Mouse (Mus musculus): ENCODE data around the gene Slc5a2. TPM values are rescaled to one million over a fixed set of nuclear protein-coding genes. Genes with fewer than 3 reads are reported as not detected.

The Slc5a2 gene
- total and polyA plus RNA-seq, 2 experiments from 2014 or later, result not detected

DNA sequence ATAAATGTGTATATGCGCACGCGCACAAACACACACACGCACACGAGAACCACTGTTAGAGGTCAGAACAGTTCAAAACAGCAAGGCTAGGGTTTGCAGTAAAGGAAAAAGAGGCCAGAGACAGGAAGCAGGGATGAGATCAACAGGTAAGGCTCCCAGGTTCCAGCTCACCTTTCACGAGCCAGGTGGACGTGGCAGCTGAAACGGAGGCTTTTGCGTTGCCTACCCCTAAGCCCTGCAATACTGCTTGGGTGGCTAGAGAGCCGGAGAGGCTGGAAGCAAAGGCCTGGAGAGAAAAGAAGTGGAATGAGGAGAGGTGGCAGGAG, 31.8 kb downstream of the Slc5a2 start:
- no peaks in the 10 kb centered on the region for H3K27me3 ChIP-seq (ENCODE audit: insufficient read depth, low read length)
- peaks cover 5% of the 10 kb centered on the region; the same call in 1 of the 2 replicates for H3K4me1 ChIP-seq (ENCODE audit: insufficient read depth, low read length)
- H3K4me3 ChIP-seq (ENCODE audit: low read depth, low read length), result peak overlapping the region; percentile 89
- H3K4me2 ChIP-seq (ENCODE audit: low read depth, low read length, poor library complexity, severe bottlenecking), result peak overlapping the region; percentile 86
- DNase-seq (ENCODE audit: low spot score), result no peak
- 38% methylated on average over 10 of the region's 10 CpGs for WGBS
- peaks cover 4% of the 10 kb centered on the region; the same call in 1 of the 2 replicates for H3K36me3 ChIP-seq (ENCODE audit: insufficient read depth, low read length)
- H3K27ac ChIP-seq (ENCODE audit: low read depth, low read length), result 0 out of 2 replicates have a peak overlapping the region, but pooled peaks have one; percentile 63
- no peak; the same call in 1 of the 2 replicates for ATAC-seq (ENCODE audit: low FRiP score)
- H3K9me3 ChIP-seq (ENCODE audit: low read length), result no peaks in the 10 kb centered on the region
- no peak for TF ChIP-seq CTCF (IDR thresholded peaks at IDR 0.05)
- peak overlapping the region; percentile 83 for H3K9ac ChIP-seq (replicated peaks; ENCODE audit: low read length, poor library complexity, severe bottlenecking)

DNA sequence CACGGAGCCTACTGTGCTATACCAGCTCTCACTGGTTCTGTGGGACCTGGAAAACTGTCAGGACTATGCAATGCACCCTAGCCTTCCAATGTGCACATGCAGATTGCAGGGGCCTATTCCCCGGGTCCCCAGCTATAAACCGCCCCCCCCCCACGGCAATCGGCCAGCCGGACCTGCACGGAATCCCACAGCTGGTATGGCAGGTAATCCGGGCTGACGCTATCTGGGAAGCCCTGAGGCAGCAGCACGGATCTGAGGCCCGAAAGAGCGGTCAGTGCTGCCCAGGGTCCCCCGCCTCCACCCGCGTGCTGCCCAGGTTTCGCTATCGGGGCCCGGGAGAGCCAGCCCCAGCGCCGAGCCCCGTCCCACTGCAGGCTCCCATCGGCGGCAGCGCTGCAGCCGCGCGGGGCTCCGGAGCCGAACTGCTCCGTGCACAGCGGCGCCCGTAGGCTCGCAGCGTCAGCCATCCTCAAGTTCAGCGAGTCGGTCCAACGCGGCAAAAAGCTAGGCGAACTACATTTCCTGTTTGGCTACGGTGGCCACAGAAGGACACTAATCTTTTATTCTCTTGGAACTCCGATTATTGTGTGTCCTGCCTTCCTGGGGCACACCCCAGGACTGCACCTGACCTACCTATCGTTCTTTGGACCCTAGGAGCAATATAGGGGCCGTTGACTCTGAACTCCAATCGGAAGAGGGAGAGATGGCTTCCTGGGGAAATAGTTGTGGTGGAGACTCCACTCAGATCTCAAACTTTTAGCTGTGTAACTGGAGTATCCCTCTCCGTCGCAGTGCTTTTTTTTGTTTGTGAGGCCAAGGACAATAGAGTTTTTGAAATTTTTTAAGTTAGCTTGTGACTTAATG, 32.4 kb downstream of the Slc5a2 start, which contains the start of gene BC017158:
BC017158 (minus strand) TSS at position 554 of the 864 bp plus-strand sequence.
- peaks cover 5% of the 10 kb centered on the region; the same call in 1 of the 2 replicates for H3K4me1 ChIP-seq (ENCODE audit: insufficient read depth, low read length)
- no peaks in the 10 kb centered on the region for H3K9me3 ChIP-seq (ENCODE audit: low read length)
- H3K9ac ChIP-seq (replicated peaks; ENCODE audit: low read length, poor library complexity, severe bottlenecking), result peak within 1 kb of the TSS; percentile 83
- peak within 1 kb of the TSS; percentile 63 for H3K27ac ChIP-seq (ENCODE audit: low read depth, low read length)
- peak within 1 kb of the TSS; percentile 86 for H3K4me2 ChIP-seq (ENCODE audit: low read depth, low read length, poor library complexity, severe bottlenecking)
- peaks cover 4% of the 10 kb centered on the region; the same call in 1 of the 2 replicates for H3K36me3 ChIP-seq (ENCODE audit: insufficient read depth, low read length)
- DNase-seq (ENCODE audit: low spot score), result peak; percentile 85
- ATAC-seq (ENCODE audit: low FRiP score), result peak; percentile 47; the same call in 1 of the 2 replicates
- WGBS, result 1% methylated on average over 47 of the region's 47 CpGs
- peak within 1 kb of the TSS; percentile 89 for H3K4me3 ChIP-seq (ENCODE audit: low read depth, low read length)
- TF ChIP-seq CTCF (IDR thresholded peaks at IDR 0.05), result no peak
- no peaks in the 10 kb centered on the region for H3K27me3 ChIP-seq (ENCODE audit: insufficient read depth, low read length)

DNA sequence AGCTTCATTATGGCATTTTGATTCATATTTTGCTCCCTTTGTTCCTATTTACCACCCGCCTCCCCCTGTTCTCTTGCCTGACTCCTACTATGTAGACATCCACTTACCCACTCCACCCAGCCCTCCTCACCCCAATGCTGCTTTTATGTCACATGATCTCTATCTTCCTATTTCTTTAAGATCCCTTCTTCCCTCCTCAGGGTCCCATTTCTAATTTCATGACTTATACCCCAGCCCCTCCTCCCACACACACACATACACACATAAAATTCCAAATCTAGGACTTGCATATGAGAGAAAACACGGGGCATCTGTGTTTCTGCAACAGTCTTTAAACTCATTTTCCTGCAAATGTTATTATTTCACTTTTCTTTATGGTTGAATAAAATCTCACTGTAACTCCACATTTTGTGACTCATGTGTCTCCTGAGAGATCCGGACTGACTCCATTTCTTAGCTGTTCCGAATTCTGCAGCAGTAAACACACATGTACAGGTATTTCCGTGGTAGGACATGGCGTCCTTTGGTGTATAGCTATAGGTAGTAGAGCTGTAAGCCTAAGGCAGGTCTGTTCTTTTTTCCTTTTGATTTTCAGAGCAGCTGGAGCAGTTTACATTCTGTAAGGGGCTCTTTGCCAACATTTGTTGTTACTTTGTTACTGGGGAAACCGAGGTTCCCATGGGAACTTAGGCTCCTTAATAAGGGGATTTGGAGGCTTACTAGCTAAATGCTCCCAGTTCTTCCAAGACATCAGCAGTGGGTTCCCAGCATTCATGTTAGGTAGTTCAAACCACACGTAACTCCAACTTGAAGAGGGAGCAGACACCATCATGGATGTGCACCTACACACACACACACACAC, 33.3 kb downstream of the Slc5a2 start:
- peaks cover 5% of the 10 kb centered on the region; the same call in 1 of the 2 replicates for H3K4me1 ChIP-seq (ENCODE audit: insufficient read depth, low read length)
- H3K4me3 ChIP-seq (ENCODE audit: low read depth, low read length), result peak overlapping the region; percentile 89
- H3K36me3 ChIP-seq (ENCODE audit: insufficient read depth, low read length), result no peaks in the 10 kb centered on the region
- ATAC-seq (ENCODE audit: low FRiP score) (no peak), DNase-seq (ENCODE audit: low spot score) (peak; percentile 78)
- 57% methylated on average over 8 of the region's 8 CpGs for WGBS
- H3K4me2 ChIP-seq (ENCODE audit: low read depth, low read length, poor library complexity, severe bottlenecking), result peak overlapping the region; percentile 86
- TF ChIP-seq CTCF (IDR thresholded peaks at IDR 0.05), result no peak
- H3K27ac ChIP-seq (ENCODE audit: low read depth, low read length), result no peak overlapping the region
- no peaks in the 10 kb centered on the region for H3K27me3 ChIP-seq (ENCODE audit: insufficient read depth, low read length)
- H3K9me3 ChIP-seq (ENCODE audit: low read length), result no peaks in the 10 kb centered on the region
- no peak overlapping the region; the same call in 1 of the 2 replicates for H3K9ac ChIP-seq (replicated peaks; ENCODE audit: low read length, poor library complexity, severe bottlenecking)

DNA sequence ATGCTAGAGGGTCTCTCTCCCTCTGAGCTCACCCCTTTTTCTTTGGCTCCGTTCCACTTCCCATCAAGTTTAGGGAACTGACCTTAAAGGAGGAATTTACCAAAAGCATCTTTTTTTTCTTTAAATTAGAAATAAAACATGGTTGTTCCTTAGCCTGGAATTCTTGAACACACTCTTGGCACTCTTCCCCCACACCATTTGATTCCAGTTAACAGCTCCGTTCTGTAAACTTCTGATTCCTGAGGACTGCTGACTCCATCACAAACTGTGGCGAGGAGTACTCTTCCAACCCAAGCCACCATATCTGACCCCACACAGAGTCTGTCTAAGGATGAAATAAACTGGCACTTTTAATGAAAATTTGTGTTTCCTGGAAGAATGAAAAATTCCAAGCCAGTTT, 35.5 kb downstream of the Slc5a2 start:
- DNase-seq (ENCODE audit: low spot score) (no peak), ATAC-seq (ENCODE audit: low FRiP score) (no peak)
- Histone ChIP-seq H3K9me3 (ENCODE audit: low read length) (no peaks in the 10 kb centered on the region), H3K4me1 (ENCODE audit: insufficient read depth, low read length) (peaks cover 5% of the 10 kb centered on the region; the same call in 1 of the 2 replicates), H3K27me3 (ENCODE audit: insufficient read depth, low read length) (no peaks in the 10 kb centered on the region), H3K4me3 (ENCODE audit: low read depth, low read length) (no peak overlapping the region), H3K27ac (ENCODE audit: low read depth, low read length) (no peak overlapping the region), H3K9ac (replicated peaks; ENCODE audit: low read length, poor library complexity, severe bottlenecking) (no peak overlapping the region), H3K36me3 (ENCODE audit: insufficient read depth, low read length) (no peaks in the 10 kb centered on the region), H3K4me2 (ENCODE audit: low read depth, low read length, poor library complexity, severe bottlenecking) (no peak overlapping the region)
- WGBS, result 74% methylated on average over 3 of the region's 3 CpGs
- no peak for TF ChIP-seq CTCF (IDR thresholded peaks at IDR 0.05)

DNA sequence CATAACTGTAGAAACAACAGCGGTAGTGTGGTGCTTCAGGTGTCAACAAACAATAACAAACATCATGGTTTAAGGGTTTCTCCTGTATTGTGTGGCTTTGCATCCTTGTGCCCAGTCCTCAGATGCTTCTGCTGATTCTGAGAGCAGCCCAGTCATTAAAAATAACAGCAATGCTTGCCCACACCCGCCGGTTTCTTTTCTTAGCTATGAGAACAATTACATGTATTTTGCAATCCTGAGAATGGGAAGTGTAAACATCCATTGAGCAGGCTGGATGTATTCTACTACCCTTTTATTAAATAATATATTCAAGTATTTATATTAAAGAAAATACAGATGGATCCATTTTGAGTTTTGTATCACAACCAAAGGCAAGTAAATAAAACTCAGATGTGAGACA, 36.7 kb downstream of the Slc5a2 start:
- H3K27ac ChIP-seq (ENCODE audit: low read depth, low read length), result no peak overlapping the region
- no peak for ATAC-seq (ENCODE audit: low FRiP score)
- peaks cover 5% of the 10 kb centered on the region; the same call in 1 of the 2 replicates for H3K4me1 ChIP-seq (ENCODE audit: insufficient read depth, low read length)
- no peak for DNase-seq (ENCODE audit: low spot score)
- no peaks in the 10 kb centered on the region for H3K27me3 ChIP-seq (ENCODE audit: insufficient read depth, low read length)
- H3K4me3 ChIP-seq (ENCODE audit: low read depth, low read length), result no peak overlapping the region
- no peak overlapping the region for H3K4me2 ChIP-seq (ENCODE audit: low read depth, low read length, poor library complexity, severe bottlenecking)
- WGBS, result 84% methylated on average over 3 of the region's 3 CpGs
- TF ChIP-seq CTCF (IDR thresholded peaks at IDR 0.05), result no peak
- H3K9ac ChIP-seq (replicated peaks; ENCODE audit: low read length, poor library complexity, severe bottlenecking), result no peak overlapping the region
- H3K36me3 ChIP-seq (ENCODE audit: insufficient read depth, low read length), result no peaks in the 10 kb centered on the region
- no peaks in the 10 kb centered on the region for H3K9me3 ChIP-seq (ENCODE audit: low read length)
